Mouse (Mus musculus) ES-Bruce4 (cell line): ENCODE results near the gene Tex14. TPM values are rescaled to one million over a fixed set of nuclear protein-coding genes. Genes with fewer than 3 reads are reported as not detected.
"Not testable (repeated sequence)": the region's sequence is repeated elsewhere in the genome, so short reads cannot be mapped to it uniquely, and the experiment has no call there.

ENCODE experiments used
- H3K27ac ChIP-seq: 2 replicates; pipeline ENCODE4 v1.5.1; 2012; ENCODE audit warnings: low read length, inconsistent platforms; ENCODE audit not compliant: insufficient read depth
- H3K27me3 ChIP-seq: 2 replicates; pipeline ENCODE4 v1.6.1; 2012; ENCODE audit warnings: mild to moderate bottlenecking, low read length, inconsistent platforms; ENCODE audit not compliant: control insufficient read depth, poor library complexity, insufficient read depth, severe bottlenecking
- H3K36me3 ChIP-seq: 2 replicates; pipeline ENCODE4 v1.6.1; 2012; ENCODE audit warnings: inconsistent platforms, mild to moderate bottlenecking, low read length, moderate library complexity; ENCODE audit not compliant: control insufficient read depth, poor library complexity, insufficient read depth, severe bottlenecking
- H3K4me1 ChIP-seq: one replicate; pipeline ENCODE4 v1.8.1; 2011; ENCODE audit warnings: low read length; ENCODE audit not compliant: control insufficient read depth, insufficient read depth
- H3K4me3 ChIP-seq: 2 replicates; pipeline ENCODE4 v1.5.1; 2011; ENCODE audit warnings: low read depth, mild to moderate bottlenecking, low read length
- H3K9ac ChIP-seq: 2 replicates; pipeline ENCODE4 v1.6.1; 2012; ENCODE audit warnings: low read depth, mild to moderate bottlenecking, inconsistent platforms; ENCODE audit not compliant: poor library complexity, severe bottlenecking
- H3K9me3 ChIP-seq: replicated peaks from 2 replicates; pipeline ENCODE4 v1.6.1; 2012; ENCODE audit warnings: mild to moderate bottlenecking, low read length, inconsistent platforms; ENCODE audit not compliant: control insufficient read depth, poor library complexity, insufficient read depth, severe bottlenecking
- CTCF ChIP-seq: IDR thresholded peaks from one replicate; pipeline ENCODE4 v1.8.1; 2011; ENCODE audit warnings: low read depth, low read length
- EP300 ChIP-seq: IDR thresholded peaks from 2 replicates; pipeline ENCODE4 v1.6.1; 2011; ENCODE audit warnings: low read depth, low read length; ENCODE audit not compliant: insufficient read depth
- POLR2A ChIP-seq: IDR thresholded peaks from one replicate; pipeline ENCODE4 v1.8.1; 2011; ENCODE audit warnings: low read length; ENCODE audit not compliant: insufficient read depth
- polyA plus RNA-seq: library from polyadenylated mRNA; stranded (reverse); fragments of >200 nt; gene quantifications from 2 replicates; pipeline ENCODE4 v1.2.4, GENCODE M21; 2011; ENCODE audit warnings: low read depth; ENCODE audit not compliant: missing spikeins, insufficient read depth, insufficient read length

Gene Tex14
- polyA plus RNA-seq, 1 experiment: 15.9 TPM

DNA sequence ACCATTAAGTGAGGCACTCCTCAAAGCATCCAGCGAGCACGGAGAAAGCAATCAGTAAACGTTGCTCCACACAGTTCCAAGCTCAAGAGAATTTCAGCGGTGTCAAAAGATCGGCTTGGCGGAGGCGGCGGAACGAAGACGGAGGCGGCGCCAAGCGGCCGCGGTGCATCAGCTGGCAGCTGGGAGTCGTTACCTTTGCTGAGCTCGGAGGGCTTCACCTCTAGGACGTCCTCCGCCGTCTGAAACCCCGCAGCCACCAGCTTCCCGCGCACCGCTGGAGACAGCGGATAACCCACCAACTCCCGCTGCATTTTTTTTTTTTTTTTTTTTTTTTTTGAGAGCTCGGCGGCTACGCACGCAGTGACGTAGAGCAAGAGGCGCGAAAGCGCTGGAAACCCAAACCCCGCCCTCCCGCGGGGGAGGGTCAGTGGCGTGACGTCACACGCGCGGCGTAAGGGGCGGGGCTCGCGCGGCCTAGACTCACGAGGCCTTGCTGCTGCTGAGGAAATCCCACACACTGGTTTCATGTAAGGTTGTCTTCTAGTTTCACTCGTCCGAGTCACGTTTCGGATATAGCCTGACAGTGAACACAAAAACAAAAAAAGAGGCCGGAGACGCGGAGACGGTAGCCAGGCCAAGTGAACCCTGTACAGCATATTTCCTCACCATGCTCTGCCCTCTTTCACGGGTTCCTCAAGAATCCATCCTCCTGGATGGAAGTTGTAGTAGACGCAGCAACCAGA, 583 bp upstream of the Tex14 start:
- Histone ChIP-seq H3K27me3 (no peaks in the 10 kb centered on the region), H3K4me3 (peak overlapping the region; percentile 95), H3K9ac (peak overlapping the region; percentile 95), H3K36me3 (no peaks in the 10 kb centered on the region), H3K9me3 (no peaks in the 10 kb centered on the region), H3K27ac (peak overlapping the region; percentile 93), H3K4me1 (no peaks in the 10 kb centered on the region)
- TF ChIP-seq POLR2A (peak; percentile 92), EP300 (0 out of 2 replicates have a peak, but pooled peaks have one; percentile 31), CTCF (no peak)

- not testable (repeated sequence) for H3K36me3 ChIP-seq, H3K9me3 ChIP-seq, H3K9ac ChIP-seq, H3K4me1 ChIP-seq, H3K4me3 ChIP-seq, H3K27ac ChIP-seq, H3K27me3 ChIP-seq
Measured at GRCm38 (mm10) chr11:87413412-87413811, 8.5 kb downstream of the Tex14 start.

GRCm38 (mm10) chr11:87416120-87416519, 11.3 kb downstream of the Tex14 start:
- no peak overlapping the region for H3K4me3 ChIP-seq
- no peaks in the 10 kb centered on the region for H3K27me3 ChIP-seq
- H3K27ac ChIP-seq: peak overlapping the region; percentile 49; the same call in 1 of the 2 replicates
- no peak overlapping the region for H3K9ac ChIP-seq
- no peaks in the 10 kb centered on the region for H3K4me1 ChIP-seq
- no peaks in the 10 kb centered on the region for H3K36me3 ChIP-seq
- TF ChIP-seq EP300 (no peak), POLR2A (no peak), CTCF (no peak)
- no peaks in the 10 kb centered on the region for H3K9me3 ChIP-seq

DNA sequence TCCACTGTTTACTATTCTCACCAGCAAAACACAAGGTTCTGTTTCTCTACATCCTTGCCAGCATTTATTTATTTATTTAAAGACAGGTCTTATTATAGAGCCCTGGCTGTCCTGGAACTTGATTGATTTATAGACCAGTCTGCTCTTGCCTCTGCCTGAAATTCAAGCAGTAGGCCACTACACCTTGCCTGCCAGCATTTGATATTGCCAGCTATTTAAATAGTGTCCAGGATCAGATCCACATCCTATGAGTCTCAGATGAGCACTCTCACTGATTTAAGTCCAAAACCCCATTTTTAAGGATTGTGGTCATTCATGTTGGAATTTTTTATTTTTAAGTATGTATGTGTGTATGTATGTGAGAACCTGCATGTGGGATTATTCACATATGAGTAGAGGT, 16.0 kb downstream of the Tex14 start:
- Histone ChIP-seq H3K27ac (no peak overlapping the region), H3K27me3 (no peaks in the 10 kb centered on the region), H3K9ac (no peak overlapping the region), H3K9me3 (no peaks in the 10 kb centered on the region), H3K4me3 (no peak overlapping the region), H3K4me1 (no peaks in the 10 kb centered on the region), H3K36me3 (no peaks in the 10 kb centered on the region)
- TF ChIP-seq CTCF: no peak
- no peak for TF ChIP-seq EP300

- peak overlapping the region; percentile 88 for H3K27ac ChIP-seq
- TF ChIP-seq EP300 (no peak), POLR2A (no peak), CTCF (no peak)
- H3K9me3 ChIP-seq: no peaks in the 10 kb centered on the region
- H3K36me3 ChIP-seq: no peaks in the 10 kb centered on the region
- H3K4me1 ChIP-seq: no peaks in the 10 kb centered on the region
- H3K4me3 ChIP-seq: no peak overlapping the region
- H3K9ac ChIP-seq: peak overlapping the region; percentile 77
- no peaks in the 10 kb centered on the region for H3K27me3 ChIP-seq
Measured at GRCm38 (mm10) chr11:87421760-87422201, 16.9 kb downstream of the Tex14 start.

DNA sequence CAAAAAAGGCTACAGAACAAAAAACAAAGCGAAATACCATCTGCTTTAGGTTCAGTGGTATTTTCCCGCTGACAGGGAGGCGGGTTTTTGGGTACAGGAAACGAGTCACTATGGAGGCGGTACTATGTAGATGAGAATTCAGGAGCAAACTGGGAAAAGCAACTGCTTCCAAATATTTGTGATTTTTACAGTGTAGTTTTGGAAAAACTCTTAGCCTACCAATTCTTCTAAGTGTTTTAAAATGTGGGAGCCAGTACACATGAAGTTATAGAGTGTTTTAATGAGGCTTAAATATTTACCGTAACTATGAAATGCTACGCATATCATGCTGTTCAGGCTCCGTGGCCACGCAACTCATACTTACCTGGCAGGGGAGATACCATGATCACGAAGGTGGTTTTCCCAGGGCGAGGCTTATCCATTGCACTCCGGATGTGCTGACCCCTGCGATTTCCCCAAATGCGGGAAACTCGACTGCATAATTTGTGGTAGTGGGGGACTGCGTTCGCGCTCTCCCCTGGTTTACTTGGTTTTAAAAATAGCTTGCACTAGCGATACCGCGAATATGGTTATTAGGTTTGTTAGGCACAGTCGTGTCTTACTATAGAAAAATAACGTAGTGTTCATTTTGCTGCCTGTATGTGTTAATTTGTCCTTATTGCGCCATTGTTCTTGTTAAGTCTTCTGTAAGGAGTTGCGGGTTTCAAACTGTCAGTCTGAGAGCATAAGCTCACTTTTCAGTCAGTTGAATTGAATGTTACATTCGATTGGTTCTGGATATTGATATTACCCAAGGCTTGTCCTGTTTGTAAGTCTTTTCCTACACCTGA, 17.9 kb downstream of the Tex14 start:
- Histone ChIP-seq H3K27me3 (no peaks in the 10 kb centered on the region), H3K9ac (peak overlapping the region; percentile 77), H3K4me1 (no peaks in the 10 kb centered on the region), H3K27ac (0 out of 2 replicates have a peak overlapping the region, but pooled peaks have one; percentile 19), H3K4me3 (no peak overlapping the region; the same call in 1 of the 2 replicates), H3K36me3 (no peaks in the 10 kb centered on the region), H3K9me3 (no peaks in the 10 kb centered on the region)
- TF ChIP-seq EP300: peak; percentile 72; the same call in 1 of the 2 replicates
- peak; percentile 100 for TF ChIP-seq POLR2A
- no peak for TF ChIP-seq CTCF
